Mouse (Mus musculus) embryonic fibroblast, embryonic 13.5 days (primary cell): ENCODE data around the gene Osbpl8.

Source experiments
- CTCF ChIP-seq: IDR thresholded peaks from 2 replicates; pipeline ENCODE4 v1.5.1; 2011; ENCODE audit warnings: mild to moderate bottlenecking, control low read depth, low read length, moderate library complexity, borderline replicate concordance; ENCODE audit not compliant: insufficient read depth
- POLR2A ChIP-seq: IDR thresholded peaks from 2 replicates; pipeline ENCODE4 v1.6.1; 2011; ENCODE audit warnings: low read depth, mild to moderate bottlenecking, control low read depth, low read length, moderate library complexity

GRCm38 (mm10) chr10:111235289-111235570 is 70.7 kb downstream of the Osbpl8 start:
- TF ChIP-seq CTCF, result no peak
- no peak for TF ChIP-seq POLR2A
